Mouse (Mus musculus): ENCODE results near the gene Cep290.

- no peak for TF ChIP-seq CTCF (IDR thresholded peaks at IDR 0.05; ENCODE audit: control insufficient read depth, insufficient read depth, insufficient replicate concordance, low read depth, low read length)
- peak; percentile 24; the same call in 1 of the 2 replicates for TF ChIP-seq POLR2A (IDR thresholded peaks at IDR 0.05; ENCODE audit: control insufficient read depth, low read depth, low read length)
These were observed 132.7 kb downstream of the Cep290 start for GRCm38 (mm10) chr10:100620040-100620439.
